Mouse (Mus musculus): ENCODE measurements around the gene Trim52.
A peak's percentile ranks its signal among the peaks of the same experiment; 100 is the strongest.
"Not testable (repeated sequence)": the region's sequence is repeated elsewhere in the genome, so short reads cannot be mapped to it uniquely, and the experiment has no call there.

The Trim52 gene

DNA sequence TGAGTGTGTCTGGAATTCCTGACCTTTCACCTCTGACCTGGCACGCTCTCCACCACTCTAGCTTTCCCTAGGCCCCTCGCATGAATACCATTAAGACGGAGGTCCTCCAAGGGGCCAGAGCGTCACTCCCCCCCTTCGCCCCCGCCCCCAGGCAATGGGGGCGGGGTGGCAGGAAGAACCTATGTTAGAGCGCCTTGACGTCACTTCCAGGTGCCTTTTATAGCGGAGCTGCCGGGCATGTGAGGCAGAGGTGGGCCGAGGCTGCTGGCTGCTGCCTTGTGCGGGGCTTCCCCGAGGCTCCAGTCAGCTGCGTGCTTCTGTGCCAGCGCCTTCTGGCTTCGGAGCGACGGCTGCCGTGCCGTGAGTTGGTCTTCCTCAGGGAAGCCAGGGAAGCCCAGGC, at the start of gene Trim52:
Trim52 (plus strand) TSS at position 219 of the 400 bp plus-strand sequence.
- no peak for DNase-seq

DNA sequence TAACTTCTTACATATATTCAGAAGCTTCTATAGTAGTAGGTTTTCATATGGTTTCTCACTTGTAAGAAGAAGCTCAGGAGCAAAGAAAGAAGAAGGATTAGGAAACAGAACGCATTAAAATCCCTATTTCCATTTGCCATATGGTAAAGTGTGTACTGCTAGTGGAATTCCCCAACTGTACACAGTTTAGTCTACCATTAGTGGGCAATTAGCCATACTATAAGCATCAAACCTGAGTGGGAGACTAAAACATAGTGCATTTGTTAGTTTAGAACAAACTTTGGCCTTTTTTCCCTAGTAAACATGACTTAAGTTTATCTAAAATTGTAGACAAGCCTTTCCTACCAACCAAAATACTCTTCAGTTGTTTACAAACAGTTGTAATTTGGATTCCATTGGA, 33.4 kb upstream of the Trim52 start:
- no peak for DNase-seq

DNA sequence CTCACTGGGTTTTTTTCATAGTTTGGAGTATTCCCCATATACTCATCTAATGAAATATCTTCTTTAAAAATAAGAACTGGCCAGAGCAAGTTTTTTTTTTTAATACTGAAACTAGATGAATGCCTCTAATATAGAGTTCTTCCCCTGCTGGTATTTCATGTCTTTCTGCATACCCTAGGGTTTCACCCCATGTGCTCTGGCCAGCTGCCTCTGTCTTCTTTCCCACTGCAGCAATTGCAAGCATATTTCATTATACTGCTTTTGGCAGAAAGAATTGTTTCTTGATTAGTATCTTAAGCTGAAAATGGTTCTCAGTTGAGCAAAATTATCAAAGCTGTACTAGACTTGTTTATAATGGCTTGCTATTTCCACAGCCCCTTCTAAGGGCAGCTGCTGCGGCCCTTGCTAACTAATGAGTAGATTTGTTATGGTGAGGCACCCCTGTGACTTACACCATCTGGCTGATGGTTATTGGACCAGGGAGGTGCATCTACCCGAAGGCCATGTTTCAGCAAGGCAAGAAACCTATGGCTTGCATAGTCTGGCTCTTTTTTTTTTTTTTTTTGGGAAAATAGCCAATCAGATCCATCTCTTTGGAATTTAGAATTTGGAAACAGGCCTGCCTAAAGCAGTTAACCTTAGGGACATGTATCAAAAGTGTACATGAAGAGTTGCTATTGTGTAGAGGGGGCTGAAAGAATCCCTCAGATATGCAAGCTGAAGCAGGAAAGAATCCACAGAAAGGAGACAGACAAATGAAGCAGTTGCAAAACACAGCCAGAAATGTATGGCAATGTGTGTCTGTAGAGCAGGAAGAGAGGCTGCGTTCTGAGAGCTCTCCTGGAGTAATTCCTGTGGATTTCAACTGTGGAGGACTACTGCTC, 30.6 kb upstream of the Trim52 start:
- DNase-seq, result peak; percentile 34

DNA sequence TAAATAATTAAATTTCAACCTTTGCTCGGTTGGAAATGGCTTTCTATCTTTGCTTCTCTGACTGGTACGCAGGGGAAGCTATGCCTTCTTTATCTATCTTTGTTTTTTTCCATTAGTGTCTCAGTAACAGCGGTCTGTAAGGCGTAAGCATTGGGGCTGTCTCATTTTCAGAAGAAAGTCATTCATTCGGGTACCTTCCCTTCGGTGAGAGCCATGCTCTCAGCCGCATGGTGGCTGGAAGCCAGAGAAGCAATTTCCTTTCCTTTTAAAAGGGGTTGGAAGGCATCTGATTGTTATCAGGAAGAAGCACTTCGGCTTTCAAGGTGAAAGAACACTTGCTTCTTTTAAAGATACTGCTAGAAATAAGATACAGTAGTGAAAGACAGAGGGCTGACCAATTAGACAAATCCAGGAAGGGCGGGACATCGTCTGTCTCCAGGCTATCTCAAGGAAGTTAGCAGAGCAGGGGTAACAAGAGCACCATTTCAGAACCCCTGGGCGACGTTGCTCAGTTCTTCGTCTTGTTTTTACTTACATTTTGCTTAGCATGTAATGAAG, 17.4 kb upstream of the Trim52 start:
- peak; percentile 15 for DNase-seq

DNA sequence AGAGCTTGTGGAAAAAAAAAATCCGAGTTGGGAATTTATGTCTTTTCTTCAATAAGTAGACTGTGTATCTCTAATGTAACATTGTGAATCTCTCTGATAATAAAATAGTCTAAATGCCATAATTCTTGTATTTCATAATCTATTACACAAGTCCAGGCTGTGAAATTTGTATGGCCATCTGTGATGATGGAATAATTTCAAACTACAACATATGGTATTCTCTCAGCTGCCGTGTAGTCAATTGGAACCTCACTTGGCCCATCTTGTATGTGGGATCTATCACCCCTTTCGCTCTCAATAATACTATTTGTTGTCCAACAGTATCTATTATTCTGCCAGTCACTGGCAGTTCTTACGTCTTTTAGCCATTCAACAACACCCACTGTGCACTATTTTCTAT, 9.2 kb upstream of the Trim52 start:
- no peak for DNase-seq

DNA sequence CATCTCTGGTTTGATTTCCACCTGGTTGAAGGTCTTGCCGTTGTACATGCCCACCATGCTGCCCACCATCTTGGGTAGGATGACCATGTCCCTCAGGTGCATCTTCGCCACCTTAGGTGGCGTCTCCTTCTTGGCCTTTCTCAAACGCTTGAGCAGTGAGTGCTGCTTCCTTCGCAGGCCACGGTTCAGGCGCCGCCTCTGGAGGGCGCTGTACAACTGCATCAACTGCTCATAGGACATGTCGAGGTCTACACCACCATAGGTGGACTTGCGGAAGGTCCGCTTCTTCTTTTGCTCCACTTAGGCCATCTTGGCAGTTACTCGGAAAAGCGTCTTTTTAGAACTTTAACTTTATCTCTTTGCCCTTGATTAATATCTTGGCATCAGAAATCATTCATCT, 5.1 kb upstream of the Trim52 start:
- DNase-seq, result no peak

DNA sequence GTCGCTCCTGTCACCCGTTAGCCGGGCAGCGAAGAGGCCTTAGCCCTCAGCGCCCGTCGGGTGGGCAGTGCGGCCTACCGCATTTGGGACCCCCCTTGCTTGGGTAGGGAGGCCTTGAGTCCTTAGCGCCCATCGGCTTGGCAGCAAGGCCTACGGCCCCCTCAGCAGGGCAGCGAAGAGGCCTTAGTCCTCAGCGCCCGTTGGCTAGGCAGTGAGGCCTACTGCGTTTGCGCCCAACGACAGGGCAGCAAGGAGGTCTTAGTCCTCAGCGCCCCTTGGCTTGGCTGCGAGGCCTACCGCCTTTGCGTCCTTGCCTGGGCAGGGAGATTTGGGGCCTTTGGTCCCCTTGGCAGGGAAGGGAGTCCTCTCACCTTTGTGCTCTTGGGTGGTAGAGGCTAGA, 427 bp downstream of the Trim52 start:
- DNase-seq, result no peak

DNA sequence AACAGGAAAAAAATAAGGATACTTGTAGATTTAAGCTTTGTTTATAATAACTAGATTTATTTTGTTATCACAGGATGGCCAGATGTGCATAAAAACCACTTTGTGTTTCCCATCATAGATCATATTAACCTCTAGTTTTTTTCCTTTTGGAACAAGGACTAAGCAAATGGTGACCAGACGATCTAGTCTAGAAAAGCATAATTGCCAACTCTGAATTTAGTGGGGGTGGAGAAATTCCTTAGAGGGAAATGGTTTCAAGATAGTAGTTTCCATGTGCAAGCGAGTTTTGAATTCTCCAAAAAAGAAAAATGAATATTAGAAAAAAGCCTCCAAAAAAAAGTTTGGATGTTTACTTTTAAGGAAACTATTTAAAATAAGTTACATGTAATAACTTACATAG, 13.4 kb downstream of the Trim52 start:
- no peak for DNase-seq

DNA sequence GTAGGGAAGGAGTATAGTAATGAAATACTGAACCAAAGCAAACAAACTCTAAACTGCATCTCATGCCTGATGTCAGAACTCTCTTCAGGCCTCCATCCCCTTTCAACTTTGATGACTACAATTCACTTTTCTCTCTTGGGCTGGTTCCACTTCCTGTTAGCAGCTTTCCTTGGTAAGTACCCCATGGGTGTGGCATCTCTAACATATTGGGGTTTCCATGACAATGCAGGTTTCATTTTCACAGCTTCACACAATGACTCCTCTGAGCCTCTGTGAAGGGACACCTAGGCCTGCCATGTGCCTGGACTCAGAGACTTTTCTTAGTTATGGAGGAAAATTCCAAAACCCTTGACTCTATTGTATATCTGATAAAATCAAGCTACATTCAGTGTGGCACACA, 30.3 kb downstream of the Trim52 start:
- no peak for DNase-seq

DNA sequence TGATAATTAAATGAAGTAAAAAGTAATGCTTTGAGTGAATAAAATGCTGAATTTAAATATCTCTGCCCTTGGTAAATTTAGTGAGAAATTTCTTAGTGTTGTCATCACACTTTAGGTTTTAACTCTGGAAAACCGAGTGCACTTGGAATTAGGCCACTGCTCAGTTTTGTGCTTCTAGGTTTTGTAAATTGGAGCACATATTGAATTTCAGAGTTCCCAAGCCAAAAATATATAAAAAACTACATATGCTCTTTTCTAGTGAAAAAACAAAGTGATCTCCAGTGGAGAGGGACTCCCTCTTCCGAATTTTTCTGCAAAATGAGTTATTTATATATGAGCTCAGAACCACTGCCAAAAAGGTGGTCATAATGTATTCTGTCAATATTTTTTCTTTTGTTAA, 45.2 kb downstream of the Trim52 start:
- no peak for DNase-seq

DNA sequence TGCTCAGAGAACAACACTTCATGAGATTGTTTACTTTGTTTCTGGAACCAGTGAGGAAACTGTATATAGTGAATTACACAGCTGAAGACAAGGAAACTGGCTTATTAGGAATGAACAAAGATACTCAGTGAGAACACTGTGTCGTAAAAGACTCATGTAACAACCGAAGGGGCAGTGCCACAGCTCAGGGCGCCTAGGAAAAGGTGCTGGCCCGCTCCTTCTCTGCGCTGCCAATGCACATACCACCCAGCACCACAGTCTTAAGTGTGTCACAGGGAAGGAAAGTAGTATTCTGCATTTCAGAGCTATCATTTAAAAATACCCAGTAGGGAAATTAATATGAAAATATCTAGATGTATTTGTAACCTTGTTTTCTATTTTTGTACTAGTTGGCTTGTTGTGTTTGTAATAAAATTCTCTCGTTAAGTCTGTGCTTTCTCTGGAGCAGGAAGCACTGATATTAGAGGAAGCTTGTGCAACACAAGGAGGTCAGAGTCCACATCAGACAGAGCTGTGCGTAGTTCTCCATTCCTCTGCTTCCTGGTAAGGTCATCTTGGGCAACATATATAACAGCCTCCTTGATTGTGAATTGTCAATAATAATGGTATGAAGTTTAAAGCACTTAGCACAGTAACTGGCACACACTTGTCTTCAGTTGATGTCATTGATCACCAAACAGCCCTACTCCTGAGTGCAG, 49.0 kb downstream of the Trim52 start:
- DNase-seq, result peak; percentile 8

DNA sequence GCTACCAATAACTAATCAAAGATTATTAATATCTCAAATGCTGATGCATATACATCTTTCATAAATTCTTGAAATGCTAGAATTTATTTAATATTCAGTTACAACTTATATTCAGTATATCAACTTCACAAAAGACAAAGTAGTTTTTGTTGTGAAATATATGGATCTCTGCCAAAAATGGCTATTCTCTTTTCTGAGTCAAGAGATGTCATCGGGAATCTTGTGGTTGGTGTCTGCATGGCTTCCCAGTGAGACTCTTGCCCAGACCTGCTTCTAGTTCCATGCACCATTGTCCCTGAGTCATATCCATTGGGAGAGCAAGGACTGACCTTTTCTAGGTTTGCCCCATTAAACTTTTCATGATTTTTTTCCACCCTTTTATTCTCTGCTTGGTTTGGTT, 50.5 kb downstream of the Trim52 start:
- no peak for DNase-seq

DNA sequence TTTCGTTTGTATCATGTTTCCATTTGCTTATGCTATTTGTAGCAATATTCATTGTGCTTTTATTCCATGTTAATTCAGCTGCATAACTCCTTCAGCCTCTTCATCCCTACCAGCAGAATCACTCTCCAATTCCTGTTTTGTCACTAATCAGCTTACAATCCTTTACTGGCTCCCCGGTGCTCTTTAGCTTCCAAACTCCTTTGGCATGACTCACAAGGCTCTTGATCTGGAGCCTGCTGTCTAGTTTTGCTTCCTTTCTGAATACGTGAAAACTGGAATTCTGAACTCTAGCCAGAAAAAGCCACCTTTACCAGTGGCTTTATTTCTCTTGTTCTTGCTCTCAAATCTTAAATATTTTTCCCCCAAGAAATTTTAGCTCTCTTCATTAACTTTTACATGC, 56.3 kb downstream of the Trim52 start:
- DNase-seq, result no peak

DNA sequence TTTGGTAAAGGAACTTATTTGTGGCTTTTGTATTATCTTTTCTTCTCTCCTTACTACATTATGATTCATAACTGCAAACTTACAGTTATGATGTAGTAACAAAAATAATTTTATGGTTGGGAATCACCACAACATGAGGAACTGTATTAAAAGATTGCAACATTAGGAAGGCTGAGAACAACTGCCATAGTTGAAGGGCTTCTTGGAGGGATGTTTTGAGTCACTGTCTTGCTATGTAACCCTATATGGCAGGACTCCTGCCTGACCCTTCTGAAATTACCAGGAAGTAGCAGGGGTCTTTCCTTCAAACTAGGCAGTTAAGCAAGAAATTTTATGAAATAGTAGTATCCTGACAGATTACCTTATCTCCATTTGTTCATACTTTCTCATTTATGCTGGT, 57.2 kb downstream of the Trim52 start:
- no peak for DNase-seq

DNA sequence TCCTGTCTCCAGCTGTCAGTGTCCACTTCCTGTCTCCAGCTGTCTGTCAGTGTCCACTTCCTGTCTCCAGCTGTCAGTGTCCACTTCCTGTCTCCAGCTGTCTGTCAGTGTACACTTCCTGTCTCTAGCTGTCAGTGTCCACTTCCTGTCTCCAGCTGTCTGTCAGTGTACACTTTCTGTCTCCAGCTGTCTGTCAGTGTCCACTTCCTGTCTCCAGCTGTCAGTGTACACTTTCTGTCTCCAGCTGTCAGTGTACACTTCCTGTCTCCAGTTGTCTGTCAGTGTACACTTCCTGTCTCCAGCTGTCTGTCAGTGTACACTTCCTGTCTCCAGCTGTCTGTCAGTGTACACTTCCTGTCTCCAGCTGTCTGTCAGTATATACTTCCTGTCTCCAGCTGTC, 57.9 kb downstream of the Trim52 start:
- DNase-seq, result not testable (repeated sequence)

DNA sequence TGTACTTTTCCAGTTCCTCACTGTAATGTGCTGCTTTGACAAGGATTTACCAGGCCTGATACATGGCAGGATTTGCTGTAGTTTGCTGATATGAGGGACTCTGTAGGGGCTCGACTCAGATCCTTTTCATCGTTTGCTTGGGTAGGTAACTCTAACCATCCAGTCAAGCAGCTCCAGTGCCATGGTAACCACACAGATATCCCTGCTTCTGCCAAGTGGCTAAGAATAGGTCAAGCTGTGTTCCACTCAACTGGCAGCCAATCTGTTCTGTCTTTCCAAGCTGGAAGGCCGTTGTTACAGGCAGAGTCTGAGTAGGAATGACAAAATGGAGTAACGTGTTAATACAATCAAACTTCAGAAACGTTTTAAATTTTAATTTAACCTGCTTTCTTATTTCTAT, 70.9 kb downstream of the Trim52 start:
- no peak for DNase-seq

DNA sequence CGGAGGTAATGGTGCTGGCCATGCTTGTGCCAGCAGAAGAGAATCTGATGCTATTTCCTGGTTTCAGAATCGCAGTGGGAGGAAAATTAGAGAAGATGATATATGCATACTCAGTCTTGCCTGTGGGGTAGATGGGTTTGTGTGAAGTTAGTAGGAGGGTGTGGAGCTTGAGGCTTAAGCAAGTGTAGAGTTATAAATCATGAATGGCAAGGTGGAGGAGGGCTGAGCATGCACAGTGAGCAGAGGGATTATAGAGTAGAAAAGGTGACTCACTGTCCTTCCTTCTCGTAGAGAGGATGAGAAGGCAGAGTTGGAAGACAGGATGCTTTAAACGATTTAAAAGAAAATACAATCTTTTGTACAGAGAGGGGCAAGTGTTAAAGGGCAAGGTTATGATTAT, 72.2 kb downstream of the Trim52 start:
- DNase-seq, result no peak

DNA sequence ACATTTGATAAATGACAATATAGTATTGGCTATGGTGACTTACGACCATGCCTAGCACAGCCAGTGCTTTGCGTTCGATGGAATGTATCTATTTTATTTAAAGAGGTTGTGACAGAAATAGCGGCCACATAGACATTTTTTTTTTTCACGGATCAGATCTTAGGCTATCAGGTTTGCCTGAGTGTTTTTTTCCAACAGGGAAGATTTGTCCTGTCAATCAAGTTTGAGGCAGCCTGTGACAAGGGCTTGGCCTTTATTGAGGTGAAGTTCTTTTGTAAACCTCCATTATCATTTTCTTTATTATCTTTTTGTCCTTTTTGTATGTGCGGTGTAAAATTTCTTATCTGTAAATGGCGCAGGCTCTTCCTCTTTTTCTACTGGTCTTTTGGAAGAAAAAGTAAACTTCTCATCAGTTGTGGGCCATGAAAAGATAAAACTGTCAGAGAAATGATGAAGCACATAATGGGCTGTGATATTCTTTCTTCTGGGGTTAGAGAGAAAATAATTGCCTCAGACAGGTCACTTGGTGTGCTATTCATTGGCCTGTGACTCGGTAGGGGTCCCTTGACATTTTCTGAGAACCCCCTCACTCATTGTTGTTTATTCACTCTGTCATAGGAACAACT, 73.2 kb downstream of the Trim52 start:
- DNase-seq, result no peak

DNA sequence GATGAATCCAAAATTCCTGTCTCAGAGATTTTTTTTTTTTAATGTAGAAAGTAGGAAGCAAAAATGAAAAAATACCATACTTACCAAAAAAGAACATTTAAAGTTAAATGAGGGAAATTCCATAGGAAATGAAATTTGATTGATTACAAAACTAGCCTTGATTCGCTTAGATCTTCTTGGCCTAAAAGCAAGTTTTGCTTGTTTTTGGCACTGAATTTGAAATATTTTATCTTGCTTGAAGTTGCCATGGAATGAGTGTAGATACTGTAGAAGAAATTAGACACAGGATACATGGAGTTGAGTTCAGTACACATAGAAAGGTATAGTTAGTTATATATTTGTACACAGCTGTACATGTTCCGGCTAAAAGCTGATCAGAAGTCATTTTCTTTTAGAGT, 73.7 kb downstream of the Trim52 start:
- no peak for DNase-seq

DNA sequence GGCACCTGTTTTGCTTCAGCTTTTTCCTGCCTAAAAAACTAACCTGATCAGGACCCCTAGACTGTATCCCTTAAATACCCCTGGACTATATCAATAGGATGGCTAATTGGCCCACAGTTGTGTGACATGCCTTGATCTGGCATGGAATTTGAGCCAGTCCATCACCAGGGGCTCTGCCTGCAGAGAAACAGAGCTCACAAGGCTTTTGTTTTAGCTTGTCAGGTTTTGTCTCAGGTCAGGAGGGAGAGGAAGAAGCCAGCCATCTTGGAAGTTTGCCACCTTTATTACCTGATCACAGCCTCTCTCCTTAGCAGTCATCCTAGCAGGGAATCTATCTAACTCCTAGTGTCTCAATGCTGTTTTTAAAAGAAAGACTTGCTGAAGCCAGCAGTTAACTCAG, 74.6 kb downstream of the Trim52 start:
- no peak for DNase-seq

DNA sequence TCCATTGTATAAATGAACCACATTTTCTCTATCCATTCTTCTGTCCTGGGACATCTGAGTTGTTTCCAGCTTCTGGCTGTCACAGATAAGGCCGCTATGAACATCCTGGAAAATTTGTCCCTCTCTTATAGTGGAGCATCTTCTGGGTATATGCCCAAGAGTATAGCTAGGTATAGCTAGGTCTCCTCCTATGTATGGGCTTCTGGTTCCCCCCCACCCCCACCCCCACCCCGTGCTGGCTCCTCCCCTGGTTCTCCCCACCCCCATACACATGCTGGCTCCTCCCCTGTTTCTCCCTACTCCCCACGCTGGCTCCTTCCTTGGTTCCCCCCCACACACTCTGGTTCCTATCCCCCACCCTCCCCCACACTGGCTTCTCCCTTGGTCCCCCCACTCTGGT, 78.0 kb downstream of the Trim52 start:
- DNase-seq, result no peak
